Mouse (Mus musculus) testis, adult 2 months (tissue): ENCODE data around the gene Arid1b. TPM values are rescaled to one million over a fixed set of nuclear protein-coding genes. Genes with fewer than 3 reads are reported as not detected.

Experiments used
- H3K27ac ChIP-seq: fragments of 200-500 bp; 2 replicates; pipeline ENCODE4 v1.5.1; 2012; ENCODE audit warnings: low read depth, low read length; ENCODE audit not compliant: control insufficient read depth, insufficient read depth
- H3K27me3 ChIP-seq: fragments of 200-500 bp; 2 replicates; pipeline ENCODE4 v1.6.1; 2012; ENCODE audit warnings: mild to moderate bottlenecking, low read length, moderate library complexity; ENCODE audit not compliant: control insufficient read depth, insufficient read depth
- H3K36me3 ChIP-seq: fragments of 200-500 bp; 2 replicates; pipeline ENCODE4 v1.6.1; 2012; ENCODE audit warnings: mild to moderate bottlenecking, low read length; ENCODE audit not compliant: control insufficient read depth, insufficient read depth
- H3K4me1 ChIP-seq: fragments of 200-500 bp; 2 replicates; pipeline ENCODE4 v1.6.1; 2012; ENCODE audit warnings: low read length; ENCODE audit not compliant: control insufficient read depth, insufficient read depth
- H3K4me3 ChIP-seq: fragments of 200-500 bp; 2 replicates; pipeline ENCODE4 v1.5.1; 2012; ENCODE audit warnings: low read depth, mild to moderate bottlenecking, low read length, moderate library complexity, mixed read lengths; ENCODE audit not compliant: control insufficient read depth
- CTCF ChIP-seq: fragments of 200-500 bp; IDR thresholded peaks from 2 replicates; pipeline ENCODE4 v1.5.1; 2012; ENCODE audit warnings: low read depth, mild to moderate bottlenecking, inconsistent platforms, low read length, moderate library complexity; ENCODE audit not compliant: control insufficient read depth, insufficient read depth, insufficient replicate concordance
- POLR2A ChIP-seq: fragments of 200-500 bp; IDR thresholded peaks from 2 replicates; pipeline ENCODE4 v1.6.1; 2012; ENCODE audit warnings: low read depth, mild to moderate bottlenecking, inconsistent platforms, low read length, moderate library complexity; ENCODE audit not compliant: control insufficient read depth
- polyA plus RNA-seq: library from polyadenylated mRNA; depleted of rRNA; stranded (reverse); fragments of >200 nt; gene quantifications from 2 replicates; pipeline ENCODE4 v1.2.3, GENCODE M21; 2012

Gene Arid1b
- polyA plus RNA-seq, 1 experiment: 5.2 TPM

DNA sequence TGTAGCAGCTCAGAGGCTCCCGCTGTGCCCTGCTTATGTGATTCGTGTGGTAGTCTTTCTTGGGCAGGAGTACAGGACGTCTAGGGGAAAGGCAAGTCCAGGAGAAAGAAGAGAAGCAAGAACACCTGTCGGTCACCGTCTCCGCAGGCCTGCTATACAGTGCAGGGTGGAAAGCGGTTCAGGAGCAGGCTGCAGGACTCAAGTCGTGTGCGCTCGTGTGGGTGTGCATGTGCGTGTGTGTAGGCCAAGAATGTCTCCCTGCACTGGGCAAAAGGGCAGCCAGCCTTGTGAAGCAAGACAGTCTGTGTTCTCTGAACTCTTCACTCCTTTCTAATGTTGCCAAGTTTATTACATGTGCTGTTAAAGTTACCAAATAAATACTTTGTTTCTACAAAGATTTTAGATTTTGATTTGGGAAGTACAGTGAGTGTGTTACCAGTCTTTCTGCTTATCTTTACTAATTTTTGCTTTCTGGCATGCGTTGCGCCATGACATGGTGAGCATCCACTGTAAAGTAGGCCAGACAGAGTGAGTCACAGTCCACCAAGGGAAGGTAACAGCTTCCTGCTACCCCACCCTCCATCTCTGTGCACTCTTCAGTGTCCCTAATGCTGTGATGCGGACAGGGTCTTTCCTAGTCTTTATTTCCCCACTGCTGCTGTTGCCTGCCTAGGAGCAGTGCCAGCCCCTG is 138.3 kb downstream of the Arid1b start:
- Histone ChIP-seq H3K27ac (no peak overlapping the region), H3K36me3 (no peaks in the 10 kb centered on the region), H3K4me3 (no peak overlapping the region), H3K27me3 (no peaks in the 10 kb centered on the region), H3K4me1 (peaks cover 5% of the 10 kb centered on the region)
- TF ChIP-seq POLR2A (no peak), CTCF (no peak)

- H3K4me3 ChIP-seq: no peak overlapping the region
- H3K27me3 ChIP-seq: no peaks in the 10 kb centered on the region
- TF ChIP-seq CTCF (no peak), POLR2A (no peak)
- H3K36me3 ChIP-seq: no peaks in the 10 kb centered on the region
- H3K4me1 ChIP-seq: peaks cover 9% of the 10 kb centered on the region
- H3K27ac ChIP-seq: no peak overlapping the region
Measured at GRCm38 (mm10) chr17:5132987-5133355, 138.8 kb downstream of the Arid1b start.

DNA sequence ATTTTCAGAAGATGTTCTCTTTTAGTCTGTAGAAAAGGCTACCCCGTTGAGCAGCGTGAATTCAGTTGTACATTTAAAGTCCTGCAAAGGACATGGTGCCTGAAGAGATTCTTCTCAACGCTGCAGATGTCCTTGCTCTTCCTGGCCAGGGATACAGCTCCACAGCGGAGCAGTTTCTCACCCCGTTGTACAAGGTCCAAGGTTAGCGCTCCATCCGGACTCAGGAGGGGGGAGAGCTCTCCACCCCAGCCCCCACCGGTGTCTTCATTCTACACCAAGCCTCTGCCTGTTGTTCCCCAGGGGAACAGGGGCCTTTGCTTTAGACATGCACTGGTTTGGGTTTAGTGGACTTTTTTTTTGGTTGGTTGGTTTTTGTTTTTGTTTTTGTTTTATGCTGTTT is 139.7 kb downstream of the Arid1b start:
- no peak overlapping the region for H3K27ac ChIP-seq
- TF ChIP-seq POLR2A (no peak), CTCF (no peak)

GRCm38 (mm10) chr17:5134271-5134670 is 140.1 kb downstream of the Arid1b start:
- TF ChIP-seq CTCF: no peak
- TF ChIP-seq POLR2A: no peak
- H3K36me3 ChIP-seq: no peaks in the 10 kb centered on the region
- no peak overlapping the region for H3K4me3 ChIP-seq
- no peaks in the 10 kb centered on the region for H3K27me3 ChIP-seq
- peaks cover 10% of the 10 kb centered on the region for H3K4me1 ChIP-seq
- H3K27ac ChIP-seq: no peak overlapping the region

More for the DNA sequence above, 139.7 kb downstream of the Arid1b start:
- no peaks in the 10 kb centered on the region for H3K27me3 ChIP-seq
- H3K4me1 ChIP-seq: peaks cover 10% of the 10 kb centered on the region
- H3K4me3 ChIP-seq: no peak overlapping the region
- H3K36me3 ChIP-seq: no peaks in the 10 kb centered on the region

DNA sequence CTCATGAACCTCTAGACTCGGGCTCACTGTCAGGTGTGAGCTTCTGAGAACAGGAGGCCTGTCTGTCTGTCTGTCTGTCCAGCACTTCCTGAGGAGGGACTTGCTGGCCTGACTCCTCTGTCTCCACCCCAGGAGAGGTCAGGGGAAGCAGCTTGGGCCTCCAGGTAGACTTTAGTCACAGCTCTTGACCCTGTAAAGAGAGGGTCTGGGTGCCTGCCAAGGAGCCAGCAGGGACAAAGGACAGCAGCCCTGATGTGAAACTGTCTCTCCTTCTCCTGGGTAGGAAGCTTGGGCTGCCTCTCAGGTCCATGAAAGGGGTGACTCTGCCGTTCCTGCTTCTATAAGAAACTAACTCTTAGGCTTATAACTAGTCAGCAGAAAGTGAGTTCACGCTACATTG is 143.8 kb downstream of the Arid1b start:
- Histone ChIP-seq H3K4me1 (peaks cover 8% of the 10 kb centered on the region), H3K4me3 (peak overlapping the region; percentile 40), H3K27me3 (no peaks in the 10 kb centered on the region), H3K36me3 (no peaks in the 10 kb centered on the region), H3K27ac (peak overlapping the region; percentile 91)
- TF ChIP-seq POLR2A (no peak), CTCF (no peak)

- H3K4me1 ChIP-seq: peaks cover 8% of the 10 kb centered on the region
- peak overlapping the region; percentile 25; the same call in 1 of the 2 replicates for H3K27ac ChIP-seq
- no peak for TF ChIP-seq CTCF
- no peak for TF ChIP-seq POLR2A
- no peaks in the 10 kb centered on the region for H3K27me3 ChIP-seq
- no peak overlapping the region; the same call in 1 of the 2 replicates for H3K4me3 ChIP-seq
- H3K36me3 ChIP-seq: no peaks in the 10 kb centered on the region
Measured at GRCm38 (mm10) chr17:5138641-5139205, 144.6 kb downstream of the Arid1b start.

DNA sequence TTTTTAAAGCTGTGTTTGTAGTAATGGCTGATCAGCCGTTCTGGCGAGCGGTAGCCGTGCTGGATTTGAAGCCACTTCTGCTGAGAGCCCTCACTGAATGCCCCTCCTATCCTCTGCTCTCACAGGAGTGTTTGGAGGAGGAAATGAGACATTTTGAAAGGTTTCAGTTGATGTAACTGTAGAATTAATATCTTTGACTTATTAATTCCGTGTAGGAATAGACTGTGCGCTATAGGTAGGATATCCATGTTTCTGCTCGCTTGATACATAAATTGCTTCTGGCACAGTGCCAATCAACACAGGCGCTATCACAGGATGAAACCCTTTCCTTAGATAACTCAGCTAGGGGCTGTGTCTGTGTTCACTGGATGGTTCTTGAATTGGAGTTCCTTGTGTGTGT is 145.4 kb downstream of the Arid1b start:
- TF ChIP-seq CTCF (no peak), POLR2A (no peak)
- Histone ChIP-seq H3K27ac (no peak overlapping the region), H3K4me1 (peaks cover 7% of the 10 kb centered on the region), H3K4me3 (no peak overlapping the region), H3K36me3 (no peaks in the 10 kb centered on the region), H3K27me3 (no peaks in the 10 kb centered on the region)
